16 mouse cellular contexts compared by ENCODE assay signal in the genomic region with DNA sequence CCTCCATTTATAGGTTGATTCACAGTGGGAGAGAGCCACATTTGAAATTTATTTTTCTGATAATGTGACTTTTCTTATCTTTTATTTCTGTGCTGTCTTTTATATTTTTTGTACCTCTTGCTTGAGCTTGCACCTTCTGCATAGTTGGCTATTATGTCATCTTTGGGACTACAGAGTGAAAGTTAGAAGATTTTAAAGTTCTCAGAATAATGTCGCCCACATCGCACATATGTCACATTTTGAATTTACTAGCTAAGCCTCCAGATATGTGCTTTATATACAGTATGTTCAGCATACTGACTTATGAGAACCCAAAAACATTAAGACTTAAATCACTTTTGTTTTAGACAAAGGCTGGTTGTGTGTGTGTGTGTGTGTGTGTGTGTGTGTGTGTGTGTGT.
"Had no signal": no experiment of that assay in that cellular context is flagged by ENCODE, and none has a peak within 500 bp of the region (broad histone marks: within the 10 kb centered on the region; RNA-seq: fewer than 3 reads in every experiment).

No protein-coding gene starts in this region.

- H3K4me2 ChIP-seq: kidney, embryonic 15.5 days; limb, embryonic 13.5 days; midbrain, embryonic 12.5 days; neural tube, embryonic 13.5 days had no signal

- H3K36me3 ChIP-seq: midbrain, embryonic 12.5 days; neural tube, embryonic 13.5 days had no signal

- H3K9me3 ChIP-seq: kidney, embryonic 15.5 days; limb, embryonic 13.5 days; midbrain, embryonic 12.5 days; neural tube, embryonic 13.5 days had no signal

- H3K27ac ChIP-seq: kidney, embryonic 15.5 days; limb, embryonic 13.5 days; liver, embryonic 14.5 days; midbrain, embryonic 12.5 days; neural tube, embryonic 13.5 days had no signal

- ATAC-seq: intestine, embryonic 16.5 days; midbrain, embryonic 16.5 days had no signal

- DNase-seq: kidney, adult 2 months; kidney, postnatal 14 days; left cerebral cortex, postnatal 4 days; lung, adult 18-20 months; retina, postnatal 1 day; right cerebral cortex, postnatal 4 days; spleen, adult 18-20 months; thymus, adult 2 months; thymus, postnatal 25 days had no signal

- H3K27me3 ChIP-seq: kidney, embryonic 15.5 days; limb, embryonic 13.5 days; midbrain, embryonic 12.5 days; neural tube, embryonic 13.5 days had no signal

- H3K4me3 ChIP-seq: kidney, embryonic 15.5 days; limb, embryonic 13.5 days; midbrain, embryonic 12.5 days; neural tube, embryonic 13.5 days had no signal

- H3K9ac ChIP-seq: kidney, embryonic 15.5 days; limb, embryonic 13.5 days; liver, embryonic 14.5 days; midbrain, embryonic 12.5 days; neural tube, embryonic 13.5 days had no signal
